7 mouse cellular contexts compared by ENCODE assay signal in genomic region chr1:43110556-43110955, GRCm38 (mm10). TPM values are rescaled to one million over a fixed set of nuclear protein-coding genes. Genes with fewer than 3 reads are reported as not detected.
A peak's percentile ranks its signal among the peaks of the same experiment; 100 is the strongest.
DNase-seq lines count a peak whose midpoint lies in the region; TF ChIP-seq lines count a peak whose summit lies in the region.

No protein-coding gene starts in this region.

- H3K9me3 ChIP-seq in ES-E14 (ENCODE audit: control insufficient read depth, insufficient read depth, low read depth, low read length) = no peaks in the 10 kb centered on the region
- no peaks in the 10 kb centered on the region for H3K9me3 ChIP-seq in embryonic facial prominence, embryonic 10.5 days

- in situ Hi-C loops in ES-E14 (cut with MboI; ENCODE audit: low sequenced_read_pairs in 2 of 2, unreplicated experiment in 2 of 2) = no loop called here

- no peak for DNase-seq in left cerebral cortex, adult 2 months (ENCODE audit: extremely low spot score in 1 of 2, low spot score in 2 of 2)
- DNase-seq in left cerebral cortex, postnatal 25 days (ENCODE audit: low spot score in 2 of 2) = no peak
- DNase-seq in ES-E14 (ENCODE audit: low read depth, low spot score) = peak; percentile 71
- DNase-seq in adrenal gland, adult 8-10 months = peak; percentile 15
- DNase-seq in embryonic facial prominence, embryonic 10.5 days (ENCODE audit: low spot score) = peak; percentile 58
- peak; percentile 40 to 65 for DNase-seq in lung, adult 18-20 months
- DNase-seq in spleen, postnatal 36 days (ENCODE audit: low spot score in 2 of 2) = peak; percentile 36

- no peaks in the 10 kb centered on the region for H3K27me3 ChIP-seq in embryonic facial prominence, embryonic 10.5 days (replicated peaks; ENCODE audit: low read depth, poor library complexity, severe bottlenecking)

- no peak overlapping the region for H3K9ac ChIP-seq in ES-E14 (ENCODE audit: insufficient read depth, low read depth, low read length, poor library complexity, severe bottlenecking)

- peaks cover 22% of the 10 kb centered on the region for H3K36me3 ChIP-seq in ES-E14 (ENCODE audit: control insufficient read depth, insufficient read depth, low read length, poor library complexity, severe bottlenecking)
- peaks cover 98% of the 10 kb centered on the region for H3K36me3 ChIP-seq in embryonic facial prominence, embryonic 10.5 days (replicated peaks)

- H3K27ac ChIP-seq in left cerebral cortex, adult 2 months = no peak overlapping the region
- H3K27ac ChIP-seq in ES-E14 (ENCODE audit: insufficient read depth, low read depth, low read length, poor library complexity, severe bottlenecking) = no peak overlapping the region
- no peak overlapping the region for H3K27ac ChIP-seq in embryonic facial prominence, embryonic 10.5 days (replicated peaks)

- no peak overlapping the region for H3K4me3 ChIP-seq in left cerebral cortex, adult 2 months
- H3K4me3 ChIP-seq in ES-E14 (ENCODE audit: insufficient read depth in 1 of 2, low read depth in 1 of 2, low read length in 2 of 2, poor library complexity in 1 of 2, severe bottlenecking in 1 of 2) = no peak overlapping the region
- H3K4me3 ChIP-seq in embryonic facial prominence, embryonic 10.5 days = no peak overlapping the region

- peaks cover 0 to 2% of the 10 kb centered on the region in 2 experiments; a peak in 2 of 4 replicates for H3K4me1 ChIP-seq in ES-E14 (ENCODE audit: control insufficient read depth in 2 of 2, insufficient read depth in 2 of 2, low read length in 2 of 2, poor library complexity in 1 of 2)
- H3K4me1 ChIP-seq in embryonic facial prominence, embryonic 10.5 days = no peaks in the 10 kb centered on the region

- 53% methylated on average over 4 of the region's 4 CpGs for WGBS in embryonic facial prominence, embryonic 10.5 days

- peak; percentile 73 for TF ChIP-seq CTCF in left cerebral cortex, adult 2 months (IDR thresholded peaks at IDR 0.05)

- intact Hi-C loops in left cerebral cortex, adult 2 months (cut with DNase I) = no loop called here
- intact Hi-C loops in left cerebral cortex, postnatal 25 days (cut with DNase I) = loop anchor here (2.0 to 10.0 kb wide), 2 partner anchors 196 to 634 kb away; no protein-coding TSS in a partner anchor

TF ChIP-seq in ES-E14, 5 proteins besides CTCF, POLR2A, EP300 and RAD21:
- TF ChIP-seq HCFC1 (IDR thresholded peaks at IDR 0.05; ENCODE audit: borderline replicate concordance, insufficient read depth, low read length) (no peak), MAFK (IDR thresholded peaks at IDR 0.05; ENCODE audit: insufficient read depth, low read depth, low read length) (no peak), CHD2 (IDR thresholded peaks at IDR 0.05; ENCODE audit: low read depth, low read length) (no peak)

RNA-seq across cellular contexts. Expression of gene AI597479, which starts 12.0 kb away (rescaled TPM):
- total RNA-seq in left cerebral cortex, adult 2 months (2021) = 10 to 100 TPM; 22.7 to 26.0 TPM
- 10 to 100 TPM; 22.0 to 22.4 TPM for total RNA-seq in left cerebral cortex, postnatal 25 days (2021)
- total RNA-seq in ES-E14 (2012; rRNA removed) = 10.6 and 14.1 TPM in 2 replicates
- total RNA-seq in adrenal gland, adult 8-10 months (2022) = 10 to 100 TPM; 15.6 to 21.4 (median 20.1) TPM
- 40.0 and 43.3 TPM in 2 replicates for polyA plus RNA-seq in embryonic facial prominence, embryonic 10.5 days (2016; fragmentation: Nextera tagmentation; extraction: Ambion mirVana)

RNA-seq across cellular contexts. Expression of gene Tgfbrap1, which starts 12.1 kb away (rescaled TPM):
- total RNA-seq in left cerebral cortex, adult 2 months (2021) = 10 to 100 TPM; 39.3 to 43.4 TPM
- total RNA-seq in left cerebral cortex, postnatal 25 days (2021) = 10 to 100 TPM; 39.5 to 41.8 TPM
- 5.5 and 6.2 TPM in 2 replicates for total RNA-seq in ES-E14 (2012; rRNA removed)
- total RNA-seq in adrenal gland, adult 8-10 months (2022) = 10 to 100 TPM; 34.5 to 43.4 (median 39.3) TPM
- 12.4 and 12.8 TPM in 2 replicates for polyA plus RNA-seq in embryonic facial prominence, embryonic 10.5 days (2016; fragmentation: Nextera tagmentation; extraction: Ambion mirVana)

Comparison
In these comparisons a context has a peak if more than half of its experiments do, and no peak if none do; other contexts are left out.
1. DNase-seq: peak in ES-E14 (single experiment), adrenal gland, adult 8-10 months (single experiment), embryonic facial prominence, embryonic 10.5 days (single experiment), lung, adult 18-20 months (2 of 2) and spleen, postnatal 36 days (2 of 2); none in left cerebral cortex, adult 2 months (0 of 2) and left cerebral cortex, postnatal 25 days (0 of 2).